Mouse (Mus musculus) embryonic fibroblast, embryonic 13.5 days (primary cell): ENCODE results near the gene Gm10840. TPM values are rescaled to one million over a fixed set of nuclear protein-coding genes. Genes with fewer than 3 reads are reported as not detected.

Experiments used
- H3K27ac ChIP-seq: 2 replicates; pipeline ENCODE4 v1.5.1; 2012; ENCODE audit warnings: low read length, control low read depth, inconsistent platforms; ENCODE audit not compliant: insufficient read depth
- H3K4me1 ChIP-seq: 2 replicates; pipeline ENCODE4 v1.6.1; 2011; ENCODE audit warnings: low read length; ENCODE audit not compliant: control insufficient read depth, insufficient read depth
- H3K4me3 ChIP-seq: 2 replicates; pipeline ENCODE4 v1.5.1; 2011; ENCODE audit warnings: mild to moderate bottlenecking, control low read depth, low read length; ENCODE audit not compliant: insufficient read depth
- CTCF ChIP-seq: IDR thresholded peaks from 2 replicates; pipeline ENCODE4 v1.5.1; 2011; ENCODE audit warnings: mild to moderate bottlenecking, control low read depth, low read length, moderate library complexity, borderline replicate concordance; ENCODE audit not compliant: insufficient read depth
- POLR2A ChIP-seq: IDR thresholded peaks from 2 replicates; pipeline ENCODE4 v1.6.1; 2011; ENCODE audit warnings: low read depth, mild to moderate bottlenecking, control low read depth, low read length, moderate library complexity
- polyA plus RNA-seq: library from polyadenylated mRNA; stranded (reverse); fragments of >200 nt; gene quantifications from 2 replicates; pipeline ENCODE4 v1.2.4, GENCODE M21; 2011; ENCODE audit warnings: low read depth; ENCODE audit not compliant: missing spikeins, insufficient read length

Gene Gm10840
- polyA plus RNA-seq, 1 experiment: not detected

DNA sequence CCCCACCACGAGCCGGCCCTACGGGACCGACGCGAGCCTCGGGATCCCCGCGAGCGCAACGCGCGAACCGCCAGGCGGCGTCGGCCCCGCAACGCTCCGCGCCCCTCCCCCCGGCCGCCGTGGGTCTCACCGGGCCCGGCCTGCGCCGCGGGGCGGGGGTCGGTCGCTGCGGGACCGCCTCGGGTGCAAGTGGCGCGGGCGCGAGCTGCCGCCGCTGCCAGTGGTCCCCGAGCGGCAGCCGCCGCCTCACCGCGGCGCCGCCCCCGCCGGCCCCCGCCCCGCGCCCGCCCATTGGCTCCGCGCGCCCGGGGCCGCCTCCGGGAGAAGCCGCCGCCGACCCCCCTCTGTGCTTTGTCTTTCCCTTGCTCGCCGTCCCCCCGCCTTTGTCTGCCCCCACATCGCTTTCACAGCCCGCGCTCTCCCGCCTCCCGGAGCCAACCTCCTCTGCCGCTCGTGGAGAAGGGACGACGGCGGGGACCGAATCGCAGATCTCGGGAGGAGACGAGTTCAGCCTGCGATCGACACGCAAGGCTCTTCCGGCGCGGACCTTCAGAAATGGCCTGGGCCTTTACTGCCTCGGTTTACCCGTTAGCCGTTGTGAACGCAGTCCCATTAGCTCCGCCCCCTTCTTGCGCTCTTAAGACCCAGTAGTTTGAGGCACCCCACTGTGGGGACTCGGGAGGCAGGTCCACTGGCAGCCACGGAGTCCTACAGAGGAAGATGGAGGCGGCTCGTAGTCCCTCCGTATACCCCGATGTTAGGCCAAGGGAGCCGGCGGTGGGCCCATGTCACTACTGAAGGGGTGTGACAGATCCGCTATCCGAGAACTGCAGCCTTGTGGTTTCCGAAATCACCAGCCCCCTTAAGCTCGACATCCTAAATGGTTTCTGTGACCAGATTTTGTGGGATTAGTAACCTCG lies 469 bp upstream of the Gm10840 start:
- H3K27ac ChIP-seq: peak overlapping the region; percentile 54
- TF ChIP-seq CTCF (no peak), POLR2A (peak; percentile 81)
- peak overlapping the region; percentile 54 for H3K4me3 ChIP-seq
- no peaks in the 10 kb centered on the region for H3K4me1 ChIP-seq

DNA sequence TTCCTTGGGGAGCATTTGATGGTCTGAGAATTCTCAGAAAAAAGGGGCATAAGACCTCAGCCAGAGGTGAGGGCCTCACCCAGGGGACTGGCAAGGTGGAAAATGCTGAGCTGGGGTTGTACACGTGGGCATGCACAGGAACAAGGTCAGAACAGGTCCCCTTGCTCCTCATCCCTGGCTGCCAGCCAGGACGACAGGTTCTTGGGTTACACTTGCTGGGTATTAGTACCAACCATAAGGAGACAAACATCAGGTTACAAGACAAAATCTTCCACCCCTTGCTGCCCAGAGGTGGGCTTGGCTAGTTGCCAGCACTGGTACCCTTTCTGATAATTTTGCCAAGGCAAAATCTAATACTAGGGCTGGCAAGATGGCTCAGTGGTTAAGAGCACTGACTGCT lies 1.6 kb downstream of the Gm10840 start:
- H3K4me3 ChIP-seq: no peak overlapping the region
- TF ChIP-seq POLR2A: no peak
- TF ChIP-seq CTCF: no peak
- H3K4me1 ChIP-seq: no peaks in the 10 kb centered on the region; the same call in 1 of the 2 replicates
- no peak overlapping the region for H3K27ac ChIP-seq

DNA sequence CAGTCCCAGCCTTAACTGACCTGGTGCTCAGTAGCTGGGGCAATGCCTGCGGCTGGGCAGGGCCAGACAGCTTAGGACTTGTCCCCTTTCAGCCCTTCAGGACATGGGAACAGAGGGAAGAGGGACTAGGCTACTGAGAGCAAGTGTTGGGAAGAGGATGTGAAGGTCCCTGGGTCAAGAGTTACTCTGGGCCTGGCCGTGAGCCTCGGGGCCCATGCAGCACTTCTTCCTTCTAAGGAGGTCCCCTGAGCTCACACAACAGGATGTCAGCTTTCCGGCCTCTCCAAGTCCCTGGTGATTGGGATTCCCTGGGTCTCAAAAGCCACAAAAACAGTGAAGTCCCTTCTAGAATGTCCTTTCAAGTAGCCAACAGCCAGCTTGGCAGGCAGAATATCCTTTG lies 2.9 kb downstream of the Gm10840 start:
- TF ChIP-seq POLR2A (no peak), CTCF (no peak)
- Histone ChIP-seq H3K4me3 (no peak overlapping the region), H3K4me1 (no peaks in the 10 kb centered on the region; the same call in 1 of the 2 replicates), H3K27ac (no peak overlapping the region)

DNA sequence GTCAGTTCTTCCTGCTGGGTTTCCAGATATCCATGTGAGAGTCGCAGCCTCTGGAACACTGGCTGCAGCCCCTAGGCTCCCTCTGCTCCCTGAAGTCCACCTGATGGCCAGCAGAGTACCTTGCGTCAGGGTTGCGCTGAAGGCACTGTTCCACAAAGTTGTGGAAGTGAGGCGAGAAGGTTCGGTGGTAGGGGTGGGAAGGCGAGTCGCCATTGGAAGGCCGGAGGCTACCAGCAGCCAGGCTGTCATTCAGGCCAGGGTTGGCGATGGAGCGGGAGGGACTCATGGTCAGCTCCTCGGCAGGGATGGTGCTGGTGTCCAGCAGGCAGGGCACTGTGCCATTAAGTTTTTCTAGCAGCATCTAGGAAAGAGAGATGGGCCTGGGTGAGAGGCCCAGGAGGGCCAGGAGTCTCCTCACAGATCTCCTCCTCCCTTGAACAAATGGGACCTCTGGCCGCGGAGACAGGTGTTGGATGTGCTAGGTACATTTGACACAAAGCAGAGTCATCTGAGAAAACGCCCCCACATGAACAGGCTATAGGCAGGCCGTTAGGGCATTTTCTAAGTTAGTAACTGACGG lies 4.0 kb downstream of the Gm10840 start:
- Histone ChIP-seq H3K27ac (no peak overlapping the region), H3K4me1 (no peaks in the 10 kb centered on the region; the same call in 1 of the 2 replicates), H3K4me3 (no peak overlapping the region)
- no peak for TF ChIP-seq CTCF
- TF ChIP-seq POLR2A: no peak

DNA sequence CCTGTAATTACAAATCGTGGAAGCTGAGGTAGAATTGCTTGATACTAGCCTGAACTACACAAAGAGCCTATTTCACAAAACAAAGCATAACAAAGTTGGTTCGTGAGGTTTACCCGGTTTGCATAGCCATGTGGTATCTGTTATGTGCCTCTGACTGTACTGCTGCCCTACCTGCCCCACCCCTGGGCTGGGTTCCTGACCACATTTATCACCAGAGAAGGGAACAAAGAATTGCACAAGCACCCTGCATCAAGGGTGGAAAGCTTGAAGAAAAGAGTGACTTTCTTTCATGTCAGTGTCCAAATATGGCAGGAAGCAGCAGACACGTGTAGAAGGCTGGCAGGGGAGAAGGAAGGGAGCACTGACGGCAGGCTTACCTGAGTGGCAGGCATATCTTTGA lies 6.8 kb downstream of the Gm10840 start:
- Histone ChIP-seq H3K4me3 (no peak overlapping the region), H3K4me1 (no peaks in the 10 kb centered on the region; the same call in 1 of the 2 replicates), H3K27ac (no peak overlapping the region)
- TF ChIP-seq POLR2A: no peak
- TF ChIP-seq CTCF: no peak

DNA sequence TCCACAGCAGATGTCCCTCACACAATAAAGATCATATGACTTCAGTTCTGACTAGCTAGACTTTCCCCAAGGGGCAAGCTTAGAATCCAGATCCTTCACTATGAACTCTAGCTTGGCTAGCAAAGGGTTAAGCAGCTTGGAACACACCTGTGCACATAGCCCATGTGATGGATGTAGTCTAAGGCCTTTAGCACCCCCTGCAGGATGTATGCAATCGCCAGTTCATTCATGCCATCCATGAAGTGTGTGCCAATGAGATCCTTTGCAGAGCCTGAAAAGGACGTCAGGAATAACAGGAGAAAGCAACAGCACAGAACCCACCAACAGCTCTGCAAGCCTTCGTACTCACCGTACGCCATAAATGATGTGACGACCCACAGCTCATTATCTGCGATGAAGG lies 10.2 kb downstream of the Gm10840 start:
- no peaks in the 10 kb centered on the region; the same call in 1 of the 2 replicates for H3K4me1 ChIP-seq
- TF ChIP-seq CTCF (no peak), POLR2A (no peak)
- H3K4me3 ChIP-seq: no peak overlapping the region
- H3K27ac ChIP-seq: no peak overlapping the region

DNA sequence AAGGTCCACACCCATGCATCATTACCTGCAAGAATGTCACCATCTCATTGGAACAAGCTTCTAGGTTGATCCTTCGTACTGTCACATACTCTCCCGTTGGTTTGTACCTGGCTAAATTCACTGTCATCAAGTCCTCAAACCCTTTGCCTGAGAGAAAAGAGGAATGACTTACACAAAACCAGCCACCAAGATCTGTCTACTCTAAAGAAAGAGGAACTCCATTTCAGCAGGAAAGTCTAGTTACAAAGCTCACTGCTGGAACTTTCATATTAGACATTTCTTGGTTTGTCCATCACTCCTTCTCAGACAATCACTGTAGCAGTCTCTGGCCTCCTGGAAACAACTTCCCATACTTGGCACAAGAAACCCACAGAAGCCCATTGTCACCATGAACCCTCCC lies 12.6 kb downstream of the Gm10840 start:
- H3K4me1 ChIP-seq: no peaks in the 10 kb centered on the region; the same call in 1 of the 2 replicates
- TF ChIP-seq POLR2A: no peak
- no peak for TF ChIP-seq CTCF
- no peak overlapping the region for H3K4me3 ChIP-seq
- H3K27ac ChIP-seq: no peak overlapping the region

DNA sequence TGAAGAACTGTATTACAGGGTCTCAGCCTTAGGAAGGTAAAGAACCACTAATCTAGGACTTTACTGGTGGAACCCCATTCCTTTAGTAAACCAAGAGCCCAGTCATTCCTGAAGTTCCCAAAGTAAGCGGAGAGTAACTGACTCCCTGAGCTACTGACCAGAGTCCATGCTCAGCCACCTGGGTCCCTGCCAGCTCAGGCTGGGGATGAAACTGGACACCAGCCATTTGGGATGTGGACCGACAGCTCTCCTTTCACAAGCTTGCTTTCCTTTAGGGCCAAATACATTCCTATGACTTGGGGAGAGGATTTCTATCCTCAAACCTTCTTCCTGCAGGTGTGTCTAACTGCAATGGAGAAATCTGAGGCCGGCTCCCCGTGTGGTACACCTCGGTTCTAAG lies 13.7 kb downstream of the Gm10840 start:
- TF ChIP-seq POLR2A: no peak
- TF ChIP-seq CTCF: no peak
- no peaks in the 10 kb centered on the region; the same call in 1 of the 2 replicates for H3K4me1 ChIP-seq
- no peak overlapping the region for H3K27ac ChIP-seq
- no peak overlapping the region for H3K4me3 ChIP-seq

DNA sequence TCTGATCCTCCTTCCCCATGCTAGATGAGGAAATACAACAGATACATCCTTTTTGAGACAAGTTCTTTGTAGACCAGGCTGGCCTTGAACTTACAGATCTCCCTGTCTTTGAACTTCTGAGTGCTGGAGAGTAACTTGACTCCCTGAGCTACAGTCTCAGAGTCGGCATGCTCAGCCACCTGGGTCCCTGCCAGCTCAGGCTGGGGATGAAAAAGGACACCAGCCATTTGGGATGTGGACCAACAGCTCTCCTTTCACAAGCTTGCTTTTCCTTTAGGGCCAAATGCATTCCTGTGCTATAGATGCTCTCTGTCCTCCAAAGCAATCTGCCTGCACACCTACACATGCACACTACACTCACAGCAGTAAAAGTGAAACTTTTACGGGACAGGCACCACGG lies 14.4 kb downstream of the Gm10840 start:
- H3K27ac ChIP-seq: no peak overlapping the region
- TF ChIP-seq CTCF: no peak
- TF ChIP-seq POLR2A: no peak

DNA sequence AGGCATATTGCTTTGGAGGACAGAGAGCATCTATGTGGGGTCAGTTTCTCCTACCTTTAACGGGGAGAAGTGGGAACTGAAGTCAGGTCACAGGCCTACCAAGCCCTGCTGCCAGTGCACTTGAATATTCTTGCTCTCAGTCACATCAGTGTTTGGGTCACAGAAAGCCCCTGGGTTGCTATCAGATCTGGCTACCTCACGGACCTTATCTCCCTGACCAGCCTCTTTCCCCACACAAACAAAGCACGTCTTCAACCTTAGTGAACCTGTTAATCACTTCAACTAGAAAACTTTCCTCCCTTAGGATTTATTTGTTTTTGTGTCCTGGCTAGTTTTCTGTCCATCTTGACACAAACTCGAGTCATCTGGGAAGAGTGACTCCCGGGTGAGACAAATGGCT lies 15.7 kb downstream of the Gm10840 start:
- no peak overlapping the region for H3K27ac ChIP-seq
- H3K4me3 ChIP-seq: no peak overlapping the region
- TF ChIP-seq POLR2A: no peak
- no peak for TF ChIP-seq CTCF
- no peaks in the 10 kb centered on the region; the same call in 1 of the 2 replicates for H3K4me1 ChIP-seq

More for the DNA sequence above, 14.4 kb downstream of the Gm10840 start:
- no peaks in the 10 kb centered on the region; the same call in 1 of the 2 replicates for H3K4me1 ChIP-seq
- no peak overlapping the region for H3K4me3 ChIP-seq
